Mouse (Mus musculus) kidney, adult 2 months (tissue): ENCODE results near the gene Atrip.

Experiments used
- CTCF ChIP-seq: fragments of 200-500 bp; conservative IDR thresholded peaks from 2 replicates; pipeline ENCODE4 v1.5.1; 2011; ENCODE audit warnings: low read depth, mild to moderate bottlenecking, control low read depth, low read length, moderate library complexity, mixed read lengths; ENCODE audit not compliant: insufficient read depth, insufficient read length
- POLR2A ChIP-seq: fragments of 200-500 bp; IDR thresholded peaks from one replicate; pipeline ENCODE4 v1.6.1; 2011; ENCODE audit warnings: low read depth, low read length, control low read depth

DNA sequence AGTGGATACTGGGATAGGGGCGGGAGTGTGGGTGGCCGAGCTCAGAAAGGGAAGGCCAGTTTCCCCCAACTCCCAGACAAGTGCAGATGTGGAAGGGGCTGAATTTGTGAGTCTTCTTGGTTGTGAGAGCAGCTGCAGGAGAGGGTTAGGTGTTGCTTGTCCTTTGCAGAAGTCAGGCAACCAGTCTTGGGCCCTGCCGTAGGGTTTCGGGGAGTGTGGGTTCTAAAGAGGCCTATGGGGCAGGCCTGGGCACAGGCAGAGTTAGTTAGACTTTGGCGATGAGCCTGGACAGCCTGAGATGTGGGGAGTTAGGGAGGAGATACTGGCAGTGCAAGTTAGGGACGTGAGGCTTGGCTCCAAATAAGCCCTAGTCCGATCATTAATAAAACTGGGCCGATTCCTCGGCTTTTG lies 22.3 kb upstream of the Atrip start:
- TF ChIP-seq CTCF (no peak), POLR2A (no peak)
